Mouse (Mus musculus): ENCODE measurements around the gene AC134908.4. TPM values are rescaled to one million over a fixed set of nuclear protein-coding genes. Genes with fewer than 3 reads are reported as not detected.

Gene AC134908.4
- polyA plus RNA-seq, 1 experiment from 2014 or later = 0.40 TPM

DNA sequence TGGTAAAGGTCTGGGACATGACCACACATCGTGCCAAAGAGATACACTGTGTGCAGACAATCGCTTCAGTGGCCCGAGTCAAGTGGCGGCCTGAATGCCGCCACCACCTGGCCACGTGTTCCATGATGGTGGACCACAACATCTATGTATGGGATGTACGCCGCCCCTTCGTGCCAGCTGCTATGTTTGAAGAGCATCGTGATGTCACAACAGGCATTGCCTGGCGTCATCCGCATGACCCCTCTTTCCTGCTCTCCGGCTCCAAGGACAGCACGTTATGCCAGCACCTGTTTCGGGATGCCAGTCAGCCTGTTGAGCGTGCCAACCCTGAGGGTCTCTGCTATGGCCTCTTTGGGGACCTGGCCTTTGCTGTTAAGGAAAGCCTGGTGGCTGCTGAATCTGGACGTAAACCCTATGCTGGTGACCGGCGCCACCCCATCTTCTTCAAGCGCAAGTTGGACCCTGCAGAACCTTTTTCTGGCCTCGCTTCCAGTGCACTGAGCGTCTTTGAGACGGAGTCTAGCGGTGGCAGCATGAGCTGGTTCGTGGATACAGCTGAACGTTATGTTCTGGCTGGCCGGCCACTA, 30.6 kb upstream of the AC134908.4 start:
- ATAC-seq (ENCODE audit: low FRiP score, low TSS enrichment) = no peak
- no peak overlapping the region for H3K4me2 ChIP-seq (replicated peaks; ENCODE audit: low read depth, low read length)
- no peak overlapping the region for H3K4me3 ChIP-seq (ENCODE audit: low read length)
- H3K9ac ChIP-seq (replicated peaks; ENCODE audit: low read length) = no peak overlapping the region
- peaks cover 25% of the 10 kb centered on the region for H3K36me3 ChIP-seq (ENCODE audit: insufficient read depth, low read length)
- H3K9me3 ChIP-seq (ENCODE audit: low read length) = no peaks in the 10 kb centered on the region
- H3K4me1 ChIP-seq (ENCODE audit: insufficient read depth, low read length) = peaks cover 40% of the 10 kb centered on the region
- peaks cover 5% of the 10 kb centered on the region; the same call in 1 of the 2 replicates for H3K27me3 ChIP-seq (ENCODE audit: insufficient read depth, low read length)
- WGBS = 95% methylated on average over 27 of the region's 27 CpGs
- H3K27ac ChIP-seq (ENCODE audit: low read length) = no peak overlapping the region

- no peak overlapping the region for H3K4me2 ChIP-seq (replicated peaks; ENCODE audit: low read depth, low read length)
- peaks cover 17% of the 10 kb centered on the region for H3K36me3 ChIP-seq (ENCODE audit: insufficient read depth, low read length)
- no peak overlapping the region for H3K27ac ChIP-seq (ENCODE audit: low read length)
- 89% methylated on average over 6 of the region's 6 CpGs for WGBS
- H3K4me1 ChIP-seq (ENCODE audit: insufficient read depth, low read length) = peaks cover 32% of the 10 kb centered on the region
- peaks cover 8% of the 10 kb centered on the region for H3K27me3 ChIP-seq (ENCODE audit: insufficient read depth, low read length)
- H3K9ac ChIP-seq (replicated peaks; ENCODE audit: low read length) = no peak overlapping the region
- ATAC-seq (ENCODE audit: low FRiP score, low TSS enrichment) = no peak
- H3K9me3 ChIP-seq (ENCODE audit: low read length) = no peaks in the 10 kb centered on the region
- H3K4me3 ChIP-seq (ENCODE audit: low read length) = no peak overlapping the region
Measured at GRCm38 (mm10) chr17:25825311-25825710, 29.9 kb upstream of the AC134908.4 start.

DNA sequence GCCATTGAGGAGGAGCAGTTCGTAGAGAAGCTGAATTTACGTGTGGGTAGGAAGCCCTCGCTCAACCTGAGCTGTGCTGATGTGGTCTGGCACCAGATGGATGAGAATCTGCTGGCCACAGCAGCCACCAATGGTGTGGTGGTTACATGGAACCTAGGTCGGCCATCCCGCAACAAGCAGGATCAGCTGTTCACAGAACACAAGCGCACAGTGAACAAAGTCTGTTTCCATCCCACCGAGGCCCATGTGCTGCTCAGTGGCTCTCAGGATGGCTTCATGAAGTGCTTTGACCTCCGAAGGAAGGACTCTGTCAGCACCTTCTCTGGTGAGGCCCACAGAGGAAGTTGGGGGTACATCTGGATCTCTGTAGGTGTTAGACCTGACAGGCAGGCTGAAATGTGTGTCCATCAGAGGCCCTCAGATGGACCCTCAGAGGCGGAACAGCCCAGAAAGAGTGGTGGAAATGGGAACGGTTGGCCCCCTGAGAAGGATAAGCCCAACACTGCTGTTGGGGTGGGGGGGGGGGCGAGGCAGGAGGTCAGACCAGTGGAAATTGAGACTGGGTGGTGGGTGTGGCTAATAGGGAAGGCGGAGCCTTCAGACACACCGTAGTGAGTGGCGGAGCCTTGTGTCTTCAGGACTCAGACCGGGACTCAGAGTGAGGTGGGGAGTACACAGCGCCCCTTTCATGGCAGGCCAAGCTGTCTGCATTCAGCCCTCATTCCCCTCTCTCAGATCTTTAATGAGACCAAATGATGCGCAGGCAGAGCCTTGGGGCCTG, 29.1 kb upstream of the AC134908.4 start:
- no peak for ATAC-seq (ENCODE audit: low FRiP score, low TSS enrichment)

DNA sequence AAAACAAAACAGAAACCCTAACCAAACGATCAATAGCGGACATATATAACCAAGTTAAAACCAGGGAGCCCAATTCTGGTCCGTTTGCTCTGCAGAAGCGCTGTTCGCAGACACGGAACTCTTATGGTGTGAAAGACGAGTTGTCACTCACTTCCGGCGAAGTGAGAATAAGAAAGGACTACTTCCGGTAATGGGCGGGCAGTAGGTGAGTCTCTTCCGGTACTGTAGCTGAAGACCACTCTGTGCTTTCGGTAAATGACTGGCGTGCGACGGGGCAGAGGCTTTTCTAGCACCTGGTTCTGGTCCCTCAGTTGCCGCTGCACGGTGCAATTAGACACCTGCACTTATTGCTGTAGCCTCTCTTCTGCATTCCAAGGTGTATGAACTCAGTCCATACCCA, 28.0 kb upstream of the AC134908.4 start, which contains the start of gene Wdr24:
TSS of gene Wdr24 (plus strand) at position 176 of the 400 bp plus-strand sequence.
- peak; percentile 76 for ATAC-seq (ENCODE audit: low FRiP score, low TSS enrichment)
- under 1% methylated on average over 18 of the region's 18 CpGs for WGBS
- peaks cover 15% of the 10 kb centered on the region for H3K36me3 ChIP-seq (ENCODE audit: insufficient read depth, low read length)
- H3K9ac ChIP-seq (replicated peaks; ENCODE audit: low read length) = peak within 1 kb of the TSS; percentile 86
- H3K4me3 ChIP-seq (ENCODE audit: low read length) = peak within 1 kb of the TSS; percentile 75
- H3K27ac ChIP-seq (ENCODE audit: low read length) = peak within 1 kb of the TSS; percentile 41
- no peaks in the 10 kb centered on the region for H3K9me3 ChIP-seq (ENCODE audit: low read length)
- peaks cover 27% of the 10 kb centered on the region for H3K27me3 ChIP-seq (ENCODE audit: insufficient read depth, low read length)
- peaks cover 25% of the 10 kb centered on the region for H3K4me1 ChIP-seq (ENCODE audit: insufficient read depth, low read length)
- peak within 1 kb of the TSS; percentile 98 for H3K4me2 ChIP-seq (replicated peaks; ENCODE audit: low read depth, low read length)

More for the DNA sequence above, 29.1 kb upstream of the AC134908.4 start:
- 70% methylated on average over 16 of the region's 17 CpGs for WGBS
- Histone ChIP-seq H3K4me1 (ENCODE audit: insufficient read depth, low read length) (peaks cover 25% of the 10 kb centered on the region), H3K9ac (replicated peaks; ENCODE audit: low read length) (peak overlapping the region; percentile 86), H3K4me2 (replicated peaks; ENCODE audit: low read depth, low read length) (peak overlapping the region; percentile 98), H3K36me3 (ENCODE audit: insufficient read depth, low read length) (peaks cover 15% of the 10 kb centered on the region), H3K4me3 (ENCODE audit: low read length) (peak overlapping the region; percentile 75), H3K27ac (ENCODE audit: low read length) (no peak overlapping the region), H3K9me3 (ENCODE audit: low read length) (no peaks in the 10 kb centered on the region), H3K27me3 (ENCODE audit: insufficient read depth, low read length) (peaks cover 16% of the 10 kb centered on the region)

- Histone ChIP-seq H3K27me3 (ENCODE audit: insufficient read depth, low read length) (peaks cover 46% of the 10 kb centered on the region), H3K9me3 (ENCODE audit: low read length) (no peaks in the 10 kb centered on the region), H3K27ac (ENCODE audit: low read length) (no peak overlapping the region), H3K4me2 (replicated peaks; ENCODE audit: low read depth, low read length) (peak overlapping the region; percentile 47), H3K4me3 (ENCODE audit: low read length) (peak overlapping the region; percentile 28), H3K4me1 (ENCODE audit: insufficient read depth, low read length) (peaks cover 9% of the 10 kb centered on the region; the same call in 1 of the 2 replicates), H3K36me3 (ENCODE audit: insufficient read depth, low read length) (no peaks in the 10 kb centered on the region), H3K9ac (replicated peaks; ENCODE audit: low read length) (0 out of 2 replicates have a peak overlapping the region, but pooled peaks have one; percentile 22)
- peak; percentile 17; the same call in 1 of the 2 replicates for ATAC-seq (ENCODE audit: low FRiP score, low TSS enrichment)
- 4% methylated on average over 46 of the region's 46 CpGs for WGBS
Measured at GRCm38 (mm10) chr17:25818851-25819780, 23.7 kb upstream of the AC134908.4 start.

DNA sequence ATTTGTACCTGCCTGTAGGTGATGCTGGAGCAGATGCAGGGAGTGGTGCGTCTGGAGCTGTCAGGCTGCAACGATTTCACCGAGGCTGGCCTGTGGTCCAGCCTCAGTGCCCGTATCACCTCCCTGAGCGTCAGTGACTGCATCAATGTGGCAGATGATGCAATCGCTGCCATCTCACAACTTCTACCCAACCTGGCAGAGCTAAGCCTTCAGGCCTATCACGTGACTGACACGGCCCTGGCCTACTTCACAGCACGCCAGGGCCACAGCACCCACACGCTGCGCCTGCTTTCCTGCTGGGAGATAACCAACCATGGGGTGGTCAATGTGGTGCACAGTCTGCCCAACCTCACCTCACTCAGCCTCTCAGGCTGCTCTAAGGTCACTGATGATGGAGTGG, 22.2 kb upstream of the AC134908.4 start:
- H3K27ac ChIP-seq (ENCODE audit: low read length) = no peak overlapping the region
- H3K9ac ChIP-seq (replicated peaks; ENCODE audit: low read length) = no peak overlapping the region
- H3K4me2 ChIP-seq (replicated peaks; ENCODE audit: low read depth, low read length) = no peak overlapping the region
- WGBS = 87% methylated on average over 11 of the region's 11 CpGs
- H3K4me1 ChIP-seq (ENCODE audit: insufficient read depth, low read length) = 0 out of 2 replicates have a peak, but pooled peaks cover 5% of the 10 kb centered on the region
- H3K9me3 ChIP-seq (ENCODE audit: low read length) = no peaks in the 10 kb centered on the region
- no peak for ATAC-seq (ENCODE audit: low FRiP score, low TSS enrichment)
- H3K36me3 ChIP-seq (ENCODE audit: insufficient read depth, low read length) = no peaks in the 10 kb centered on the region
- H3K4me3 ChIP-seq (ENCODE audit: low read length) = no peak overlapping the region
- H3K27me3 ChIP-seq (ENCODE audit: insufficient read depth, low read length) = peaks cover 49% of the 10 kb centered on the region

GRCm38 (mm10) chr17:25813471-25813870, 18.0 kb upstream of the AC134908.4 start:
- under 1% methylated on average over 19 of the region's 20 CpGs for WGBS
- Histone ChIP-seq H3K4me1 (ENCODE audit: insufficient read depth, low read length) (peaks cover 10% of the 10 kb centered on the region; the same call in 1 of the 2 replicates), H3K9me3 (ENCODE audit: low read length) (no peaks in the 10 kb centered on the region), H3K4me3 (ENCODE audit: low read length) (no peak overlapping the region), H3K9ac (replicated peaks; ENCODE audit: low read length) (no peak overlapping the region), H3K4me2 (replicated peaks; ENCODE audit: low read depth, low read length) (no peak overlapping the region), H3K27me3 (ENCODE audit: insufficient read depth, low read length) (peaks cover 55% of the 10 kb centered on the region), H3K36me3 (ENCODE audit: insufficient read depth, low read length) (no peaks in the 10 kb centered on the region), H3K27ac (ENCODE audit: low read length) (no peak overlapping the region)
- peak; percentile 49 for ATAC-seq (ENCODE audit: low FRiP score, low TSS enrichment)

DNA sequence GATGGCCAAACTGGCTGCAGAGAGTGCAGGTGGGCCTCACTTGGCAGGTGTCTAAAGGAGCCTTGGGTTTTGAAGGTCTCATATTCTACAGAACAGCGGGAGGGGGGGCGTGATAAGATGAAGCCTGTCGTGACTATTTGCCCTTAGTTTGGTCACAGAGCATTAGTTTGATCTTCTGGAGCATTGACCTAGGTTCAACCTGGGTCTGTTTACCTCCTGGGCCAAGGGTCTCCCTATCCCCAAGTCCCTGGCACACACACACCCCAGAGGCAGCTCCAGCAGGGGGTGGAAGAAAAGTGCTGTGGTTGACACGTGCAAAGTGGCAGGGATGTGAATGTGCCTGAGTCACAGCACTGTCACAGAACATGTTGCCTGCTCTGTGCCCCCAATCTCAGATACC, 15.4 kb upstream of the AC134908.4 start:
- H3K4me3 ChIP-seq (ENCODE audit: low read length) = no peak overlapping the region
- peaks cover 51% of the 10 kb centered on the region for H3K27me3 ChIP-seq (ENCODE audit: insufficient read depth, low read length)
- no peaks in the 10 kb centered on the region for H3K36me3 ChIP-seq (ENCODE audit: insufficient read depth, low read length)
- H3K4me1 ChIP-seq (ENCODE audit: insufficient read depth, low read length) = peaks cover 10% of the 10 kb centered on the region; the same call in 1 of the 2 replicates
- no peak for ATAC-seq (ENCODE audit: low FRiP score, low TSS enrichment)
- no peak overlapping the region for H3K9ac ChIP-seq (replicated peaks; ENCODE audit: low read length)
- no peak overlapping the region for H3K4me2 ChIP-seq (replicated peaks; ENCODE audit: low read depth, low read length)
- H3K27ac ChIP-seq (ENCODE audit: low read length) = no peak overlapping the region
- WGBS = 77% methylated on average over 4 of the region's 4 CpGs
- no peaks in the 10 kb centered on the region for H3K9me3 ChIP-seq (ENCODE audit: low read length)

DNA sequence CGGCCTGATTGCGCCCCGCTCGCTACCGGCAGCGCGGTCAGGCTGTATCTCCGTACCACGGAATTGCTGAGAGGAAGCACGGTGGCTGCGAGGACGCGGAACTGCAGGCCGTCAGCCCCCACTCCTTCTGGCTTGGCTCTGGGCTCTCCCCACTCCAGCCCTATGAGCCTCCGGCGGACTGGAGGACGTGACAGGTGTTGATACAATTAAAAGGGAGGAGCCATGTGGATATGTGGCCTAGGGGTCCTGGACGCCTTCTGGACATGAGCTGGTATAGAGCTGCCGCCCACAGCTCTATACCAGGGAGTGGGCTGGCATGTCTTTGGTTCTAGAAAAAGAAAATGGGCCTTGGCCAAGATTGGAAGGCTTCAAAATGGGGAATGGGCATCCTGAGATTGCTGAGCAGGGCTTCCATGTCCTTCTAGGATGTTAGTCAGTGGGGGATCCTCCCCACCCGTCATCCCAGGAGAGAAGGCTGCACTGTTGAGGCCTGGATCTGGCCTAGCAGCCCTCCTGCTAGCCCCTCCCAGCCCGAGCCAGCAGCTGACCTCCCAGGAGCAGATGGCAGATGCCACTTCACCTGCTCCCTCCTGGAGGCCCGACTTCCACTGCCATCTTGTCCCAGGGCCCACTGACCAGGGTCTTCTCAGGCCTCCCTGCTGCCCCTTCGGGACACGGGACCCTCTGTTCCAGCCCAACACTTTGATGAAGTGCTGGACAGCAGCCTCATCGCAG, 14.3 kb upstream of the AC134908.4 start:
- peaks cover 47% of the 10 kb centered on the region for H3K27me3 ChIP-seq (ENCODE audit: insufficient read depth, low read length)
- peak; percentile 46 for ATAC-seq (ENCODE audit: low FRiP score, low TSS enrichment)
- no peaks in the 10 kb centered on the region for H3K9me3 ChIP-seq (ENCODE audit: low read length)
- H3K27ac ChIP-seq (ENCODE audit: low read length) = no peak overlapping the region
- 7% methylated on average over 23 of the region's 25 CpGs for WGBS
- H3K36me3 ChIP-seq (ENCODE audit: insufficient read depth, low read length) = no peaks in the 10 kb centered on the region
- peaks cover 10% of the 10 kb centered on the region; the same call in 1 of the 2 replicates for H3K4me1 ChIP-seq (ENCODE audit: insufficient read depth, low read length)
- H3K4me3 ChIP-seq (ENCODE audit: low read length) = peak overlapping the region; percentile 63
- H3K4me2 ChIP-seq (replicated peaks; ENCODE audit: low read depth, low read length) = peak overlapping the region; percentile 97
- H3K9ac ChIP-seq (replicated peaks; ENCODE audit: low read length) = peak overlapping the region; percentile 62
